Mouse (Mus musculus): ENCODE measurements at regions not wholly inside any gene's neighbourhood (a gene's known extent, or its start where the extent isn't known, plus 50 kb on each side); places are given as distances from the start of the nearest gene placed in this dataset.

DNA sequence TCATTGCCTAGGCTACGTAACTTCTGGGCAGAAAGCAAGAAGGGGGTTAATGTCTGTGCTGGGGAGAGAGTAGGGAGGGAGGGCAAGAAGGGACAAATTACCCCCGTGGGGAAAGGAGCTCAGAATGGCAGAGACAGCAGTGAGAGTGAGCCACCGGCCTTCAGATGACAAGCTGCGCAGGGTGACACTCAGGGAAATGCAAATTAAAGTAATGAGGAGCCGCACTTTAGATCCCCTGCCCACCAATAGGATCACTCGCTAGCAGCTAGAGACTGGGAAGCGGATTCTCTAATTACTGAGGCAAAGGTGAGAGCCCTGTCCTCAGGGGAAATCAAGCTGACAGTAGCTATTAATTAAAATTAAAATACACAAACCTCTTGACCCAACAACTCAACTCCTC, 202.5 kb downstream of the Arhgef10l start:
- Histone ChIP-seq H3K27me3 (no peaks in the 10 kb centered on the region), H3K36me3 (no peaks in the 10 kb centered on the region), H3K9me3 (no peaks in the 10 kb centered on the region), H3K4me1 (replicated peaks) (peaks cover 38% of the 10 kb centered on the region), H3K4me2 (replicated peaks) (no peak overlapping the region), H3K4me3 (replicated peaks) (no peak overlapping the region), H3K27ac (no peak overlapping the region), H3K9ac (replicated peaks) (no peak overlapping the region)
- 31% methylated on average over 7 of the region's 7 CpGs for WGBS
- ATAC-seq: peak; percentile 61

DNA sequence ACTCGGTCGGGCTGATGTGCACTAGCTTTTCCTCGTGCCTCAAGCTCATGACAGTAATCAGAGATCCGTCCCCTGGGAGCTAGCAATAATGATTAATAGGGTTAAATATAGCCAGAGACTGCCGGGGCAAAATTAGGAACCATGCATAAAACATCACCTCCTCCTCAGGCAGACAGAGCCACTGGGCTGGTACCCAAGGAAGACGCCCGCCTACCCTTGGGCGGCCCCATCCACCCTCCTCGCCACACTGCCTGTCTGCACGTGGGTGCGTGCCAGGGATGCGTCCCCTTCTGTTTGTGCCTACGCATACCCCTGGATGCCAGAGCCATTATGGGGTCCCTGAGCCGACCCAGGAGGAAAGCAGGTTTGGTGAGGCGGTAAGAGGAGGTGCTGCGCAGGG, 204.5 kb downstream of the Arhgef10l start:
- Histone ChIP-seq H3K27ac (no peak overlapping the region), H3K27me3 (no peaks in the 10 kb centered on the region), H3K4me1 (replicated peaks) (peaks cover 28% of the 10 kb centered on the region), H3K4me2 (replicated peaks) (no peak overlapping the region), H3K9me3 (no peaks in the 10 kb centered on the region), H3K36me3 (no peaks in the 10 kb centered on the region), H3K4me3 (replicated peaks) (no peak overlapping the region), H3K9ac (replicated peaks) (no peak overlapping the region)
- 80% methylated on average over 16 of the region's 16 CpGs for WGBS
- 0 out of 2 replicates have a peak, but pooled peaks have one; percentile 9 for ATAC-seq

DNA sequence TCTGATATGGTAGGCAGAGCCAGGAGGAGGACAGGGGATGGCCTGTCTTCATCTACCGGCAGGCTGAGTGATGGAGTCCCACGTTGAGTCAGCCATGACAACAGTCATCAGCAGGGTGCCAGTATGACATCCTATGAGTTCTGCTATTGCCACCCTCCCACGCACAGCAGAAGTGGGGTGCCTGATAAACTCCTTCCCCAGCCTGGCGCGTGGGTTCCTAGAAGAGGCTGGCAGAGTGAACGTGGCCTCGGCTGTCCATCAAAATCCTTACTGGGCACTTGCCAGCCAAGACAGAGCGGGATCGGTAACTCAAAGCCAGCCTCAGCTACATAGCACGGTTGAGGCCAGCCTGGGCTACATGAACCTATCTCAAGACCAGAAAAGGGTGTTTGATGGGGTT, 202.5 kb upstream of the Igsf21 start:
- 91% methylated on average over 10 of the region's 10 CpGs for WGBS

DNA sequence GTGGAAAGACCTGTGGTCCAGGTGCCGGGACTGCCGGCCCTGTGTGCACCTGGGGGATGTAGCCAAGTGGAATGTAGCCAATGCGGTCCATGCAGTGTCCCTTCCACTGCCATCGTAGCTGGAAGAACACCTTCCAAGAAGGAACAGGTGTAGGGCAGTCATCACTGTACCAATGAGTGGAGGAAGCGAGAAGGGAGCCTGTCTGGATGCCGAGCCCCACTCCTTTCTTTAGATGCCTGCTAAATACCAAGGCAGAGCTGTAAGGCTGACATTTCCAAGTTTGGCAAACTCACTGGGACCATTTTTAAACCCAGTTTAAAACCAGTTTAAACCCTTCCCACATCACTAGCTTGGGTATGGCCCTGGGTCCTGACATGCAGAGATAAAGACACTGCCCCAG, 199.9 kb upstream of the Igsf21 start:
- H3K27ac ChIP-seq: no peak overlapping the region
- 85% methylated on average over 6 of the region's 6 CpGs for WGBS
- no peaks in the 10 kb centered on the region for H3K9me3 ChIP-seq
- no peak overlapping the region for H3K9ac ChIP-seq (replicated peaks)
- no peak for ATAC-seq
- no peak overlapping the region for H3K4me3 ChIP-seq (replicated peaks)
- H3K4me1 ChIP-seq (replicated peaks): no peaks in the 10 kb centered on the region
- H3K36me3 ChIP-seq: no peaks in the 10 kb centered on the region
- H3K27me3 ChIP-seq: no peaks in the 10 kb centered on the region
- H3K4me2 ChIP-seq (replicated peaks): no peak overlapping the region

More for the DNA sequence above, 202.5 kb upstream of the Igsf21 start:
- H3K9me3 ChIP-seq: no peaks in the 10 kb centered on the region
- no peaks in the 10 kb centered on the region for H3K27me3 ChIP-seq
- H3K4me2 ChIP-seq (replicated peaks): no peak overlapping the region
- no peak for ATAC-seq
- no peak overlapping the region for H3K9ac ChIP-seq (replicated peaks)
- no peaks in the 10 kb centered on the region for H3K36me3 ChIP-seq
- peaks cover 15% of the 10 kb centered on the region for H3K4me1 ChIP-seq (replicated peaks)
- H3K4me3 ChIP-seq (replicated peaks): no peak overlapping the region
- no peak overlapping the region for H3K27ac ChIP-seq

DNA sequence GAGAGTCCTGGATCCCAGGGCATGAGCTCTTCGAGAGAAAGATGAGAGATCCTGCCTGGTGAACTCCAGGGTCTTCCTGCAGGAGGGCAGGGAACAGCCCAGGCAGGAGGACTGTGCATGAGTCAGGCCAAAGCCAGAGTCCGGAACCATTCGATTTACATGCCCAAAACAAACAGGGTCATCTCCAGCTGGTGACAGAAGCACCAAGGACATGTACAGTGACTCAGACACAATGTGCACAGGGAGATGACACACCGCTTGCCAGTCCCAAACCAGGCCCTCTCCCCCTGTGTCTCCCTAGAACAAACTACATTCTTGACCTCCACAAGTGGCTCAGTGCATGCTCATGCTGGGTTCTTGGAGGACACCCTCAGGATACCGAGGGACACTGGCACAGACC, 199.3 kb upstream of the Igsf21 start:
- no peak overlapping the region for H3K4me3 ChIP-seq (replicated peaks)
- H3K4me2 ChIP-seq (replicated peaks): no peak overlapping the region
- no peaks in the 10 kb centered on the region for H3K36me3 ChIP-seq
- 94% methylated on average over 5 of the region's 5 CpGs for WGBS
- H3K9ac ChIP-seq (replicated peaks): no peak overlapping the region
- no peaks in the 10 kb centered on the region for H3K27me3 ChIP-seq
- no peak for ATAC-seq
- no peaks in the 10 kb centered on the region for H3K4me1 ChIP-seq (replicated peaks)
- no peaks in the 10 kb centered on the region for H3K9me3 ChIP-seq
- no peak overlapping the region for H3K27ac ChIP-seq

DNA sequence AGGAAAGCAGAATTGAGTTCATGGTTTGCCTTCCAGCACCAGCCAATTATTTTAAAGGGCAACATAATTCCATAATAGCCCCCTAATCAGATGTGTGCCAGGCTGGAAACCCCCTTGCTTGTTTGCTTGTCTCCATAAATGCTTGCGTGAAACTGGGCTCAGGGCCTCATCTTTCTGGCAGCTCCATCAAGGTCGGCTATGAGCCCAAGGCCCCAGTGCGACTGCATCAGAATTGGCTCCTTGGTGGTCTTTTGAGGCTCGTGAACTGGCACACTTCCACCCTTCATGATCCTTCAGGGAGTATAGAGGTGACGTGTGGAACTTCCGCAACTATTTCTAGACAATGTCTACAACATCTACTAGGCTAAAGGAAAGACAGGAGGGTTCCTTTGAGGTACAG, 196.6 kb upstream of the Igsf21 start:
- Histone ChIP-seq H3K4me2 (replicated peaks) (no peak overlapping the region), H3K9me3 (no peaks in the 10 kb centered on the region), H3K27ac (no peak overlapping the region), H3K36me3 (no peaks in the 10 kb centered on the region), H3K27me3 (no peaks in the 10 kb centered on the region), H3K4me1 (replicated peaks) (no peaks in the 10 kb centered on the region), H3K9ac (replicated peaks) (no peak overlapping the region), H3K4me3 (replicated peaks) (no peak overlapping the region)
- ATAC-seq: no peak
- WGBS: 84% methylated on average over 6 of the region's 6 CpGs

DNA sequence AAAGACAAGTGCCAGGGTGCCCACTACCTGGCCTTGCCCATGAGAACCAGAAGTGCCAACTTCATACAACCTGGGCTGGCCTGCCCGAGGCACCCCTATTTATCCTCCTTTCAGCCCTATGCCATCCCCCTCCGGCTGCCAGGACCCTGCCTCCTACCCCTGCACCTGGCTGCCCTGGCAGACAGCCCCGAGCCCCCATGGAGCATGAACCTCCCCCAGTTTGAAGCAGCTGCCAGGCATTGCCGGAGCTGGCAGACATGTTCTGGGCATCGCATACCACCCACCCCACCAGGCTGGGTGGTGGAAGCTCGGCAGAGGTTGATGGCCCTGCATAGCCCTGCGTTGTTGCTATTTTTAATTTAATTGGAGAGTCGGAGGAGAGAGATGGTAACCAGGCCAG, 195.2 kb upstream of the Igsf21 start:
- Histone ChIP-seq H3K9ac (replicated peaks) (no peak overlapping the region), H3K27me3 (no peaks in the 10 kb centered on the region), H3K4me3 (replicated peaks) (no peak overlapping the region), H3K4me1 (replicated peaks) (no peaks in the 10 kb centered on the region), H3K4me2 (replicated peaks) (no peak overlapping the region), H3K27ac (no peak overlapping the region), H3K36me3 (no peaks in the 10 kb centered on the region), H3K9me3 (no peaks in the 10 kb centered on the region)
- WGBS: 88% methylated on average over 8 of the region's 8 CpGs
- no peak for ATAC-seq

DNA sequence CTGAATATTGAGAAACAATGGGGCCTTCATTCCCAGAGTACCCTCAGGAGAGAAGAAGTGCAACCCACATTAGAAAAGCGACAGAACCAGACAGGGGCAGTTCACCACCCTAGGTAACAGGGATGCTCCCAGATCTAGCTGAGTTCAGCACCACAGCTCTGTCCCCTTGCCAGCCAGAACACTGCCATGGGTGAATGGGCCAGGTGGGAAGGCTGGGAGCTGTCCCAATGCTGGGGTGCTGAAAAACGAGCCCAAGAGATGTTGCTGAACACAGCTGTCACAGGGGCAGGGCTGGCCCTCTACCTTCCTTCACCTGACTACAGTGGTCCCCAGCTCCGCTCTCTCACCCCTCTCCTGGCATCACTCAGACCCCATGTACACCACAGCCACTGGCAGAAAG, 193.3 kb upstream of the Igsf21 start:
- WGBS: 20% methylated on average over 3 of the region's 3 CpGs
- no peak overlapping the region for H3K27ac ChIP-seq
- peaks cover 12% of the 10 kb centered on the region; the same call in 1 of the 2 replicates for H3K4me1 ChIP-seq (replicated peaks)
- no peaks in the 10 kb centered on the region for H3K36me3 ChIP-seq
- H3K4me3 ChIP-seq (replicated peaks): no peak overlapping the region
- no peak for ATAC-seq
- no peak overlapping the region for H3K4me2 ChIP-seq (replicated peaks)
- no peaks in the 10 kb centered on the region for H3K9me3 ChIP-seq
- no peaks in the 10 kb centered on the region for H3K27me3 ChIP-seq
- no peak overlapping the region for H3K9ac ChIP-seq (replicated peaks)

DNA sequence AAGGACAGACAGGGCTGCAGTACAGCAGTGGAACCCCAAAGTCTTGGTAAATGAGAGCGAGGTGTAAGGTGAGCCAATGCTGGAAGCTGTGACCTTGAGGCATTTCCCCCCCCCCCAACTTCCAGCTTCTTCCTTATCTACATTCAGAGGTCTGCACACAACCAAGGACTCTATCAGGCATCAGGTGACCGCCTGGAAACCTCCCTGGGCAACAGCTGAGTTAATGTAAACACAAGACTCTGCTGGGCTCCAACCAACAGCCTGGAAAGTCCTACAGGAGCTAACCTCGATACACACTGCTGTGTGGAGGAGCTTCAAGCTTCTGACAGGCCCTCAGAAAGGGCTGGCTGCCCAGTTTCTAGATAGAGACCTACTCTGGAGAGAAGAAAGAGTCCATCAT, 189.4 kb upstream of the Igsf21 start:
- no peak for ATAC-seq

DNA sequence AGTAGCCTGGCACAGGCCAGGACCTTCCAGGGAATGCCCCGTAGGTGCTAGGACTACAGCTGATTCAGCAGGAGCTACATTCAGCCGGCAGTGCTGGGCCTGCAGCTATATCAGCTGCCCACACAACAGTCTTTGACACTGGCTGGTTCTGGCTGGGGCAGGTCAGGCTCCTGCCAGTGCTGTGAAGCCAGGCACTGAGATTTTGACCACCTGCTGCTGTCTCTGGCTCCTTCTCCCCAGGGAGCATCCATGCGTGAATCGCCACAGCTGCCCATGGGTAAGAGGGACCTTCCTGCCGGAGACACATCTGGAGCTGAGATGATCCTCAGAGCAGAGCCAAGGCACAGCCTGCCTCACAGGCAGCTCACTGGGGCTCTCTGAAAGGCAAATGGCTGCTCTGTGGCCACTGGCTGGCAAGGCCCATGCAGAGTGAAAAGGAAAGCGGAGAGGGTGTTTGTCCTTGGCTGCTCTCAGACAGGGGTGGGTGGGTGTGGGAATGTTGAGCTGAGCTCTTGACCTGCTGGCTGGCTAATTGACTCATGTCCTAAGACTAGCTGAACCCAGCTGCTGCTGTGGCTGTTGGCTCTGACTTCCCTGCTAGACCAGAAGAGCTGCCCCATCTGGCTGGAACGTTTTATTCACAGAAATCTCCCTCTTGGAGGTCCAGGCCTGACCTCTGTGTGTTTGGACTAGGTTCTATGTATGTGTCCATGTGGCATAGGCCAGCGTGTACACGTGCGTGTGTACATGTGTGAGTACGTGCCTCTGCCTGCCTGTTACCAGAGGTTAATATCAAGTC, 187.4 kb upstream of the Igsf21 start:
- H3K4me3 ChIP-seq (replicated peaks): no peak overlapping the region
- no peaks in the 10 kb centered on the region for H3K9me3 ChIP-seq
- no peak overlapping the region for H3K4me2 ChIP-seq (replicated peaks)
- 65% methylated on average over 11 of the region's 11 CpGs for WGBS
- no peak for ATAC-seq
- H3K27me3 ChIP-seq: no peaks in the 10 kb centered on the region
- no peaks in the 10 kb centered on the region for H3K36me3 ChIP-seq
- H3K9ac ChIP-seq (replicated peaks): no peak overlapping the region
- peaks cover 30% of the 10 kb centered on the region for H3K4me1 ChIP-seq (replicated peaks)
- H3K27ac ChIP-seq: no peak overlapping the region

More for the DNA sequence above, 189.4 kb upstream of the Igsf21 start:
- Histone ChIP-seq H3K4me2 (replicated peaks) (no peak overlapping the region), H3K4me1 (replicated peaks) (peaks cover 30% of the 10 kb centered on the region), H3K9ac (replicated peaks) (no peak overlapping the region), H3K27ac (no peak overlapping the region), H3K4me3 (replicated peaks) (no peak overlapping the region), H3K27me3 (no peaks in the 10 kb centered on the region), H3K9me3 (no peaks in the 10 kb centered on the region), H3K36me3 (no peaks in the 10 kb centered on the region)
- WGBS: 72% methylated on average over 3 of the region's 3 CpGs

DNA sequence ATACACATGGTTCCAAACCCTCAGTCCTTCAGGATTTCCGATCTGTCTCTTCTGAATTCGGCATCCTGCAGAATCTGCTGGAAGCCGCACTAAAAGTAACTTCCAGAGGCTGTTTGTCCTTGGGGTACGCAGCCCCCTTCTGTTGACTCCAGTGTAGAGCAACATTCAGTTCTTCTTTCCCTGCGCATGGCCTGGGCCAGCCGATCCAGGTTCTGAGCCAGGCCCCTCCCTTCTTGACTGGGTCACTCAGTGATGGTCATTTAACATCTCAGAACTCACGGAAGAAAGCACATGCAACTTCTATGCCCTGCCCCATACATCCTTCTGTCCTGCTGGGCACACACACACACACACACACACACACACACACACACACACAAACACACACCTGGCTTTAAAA, 185.5 kb upstream of the Igsf21 start:
- Histone ChIP-seq H3K4me2 (replicated peaks) (no peak overlapping the region), H3K9me3 (no peaks in the 10 kb centered on the region), H3K27ac (no peak overlapping the region), H3K4me1 (replicated peaks) (peaks cover 30% of the 10 kb centered on the region), H3K27me3 (no peaks in the 10 kb centered on the region), H3K4me3 (replicated peaks) (no peak overlapping the region), H3K9ac (replicated peaks) (no peak overlapping the region), H3K36me3 (no peaks in the 10 kb centered on the region)
- no peak for ATAC-seq
- 84% methylated on average over 7 of the region's 7 CpGs for WGBS

DNA sequence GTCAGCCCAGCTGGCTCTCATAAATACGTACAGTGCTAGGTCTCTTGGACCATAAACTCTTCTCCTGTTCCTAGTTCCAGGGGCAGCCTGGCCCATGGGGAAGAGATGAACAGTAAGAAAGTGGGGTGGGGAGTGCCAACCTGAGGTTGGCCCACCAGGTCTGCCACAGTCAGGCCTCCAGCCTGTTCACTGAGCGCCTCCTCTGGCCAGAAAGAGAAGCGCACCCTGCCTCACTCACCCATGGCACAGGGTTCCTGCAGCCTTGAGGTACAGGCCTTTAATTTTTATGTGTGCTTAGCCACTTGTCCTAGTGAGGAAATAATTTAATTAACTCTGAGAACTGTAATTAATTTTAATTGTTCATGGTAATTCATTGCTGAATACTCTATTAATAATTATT, 180.5 kb upstream of the Igsf21 start:
- 78% methylated on average over 3 of the region's 3 CpGs for WGBS
- ATAC-seq: no peak
- no peak overlapping the region for H3K9ac ChIP-seq (replicated peaks)
- no peak overlapping the region for H3K4me3 ChIP-seq (replicated peaks)
- no peaks in the 10 kb centered on the region for H3K36me3 ChIP-seq
- H3K9me3 ChIP-seq: no peaks in the 10 kb centered on the region
- no peaks in the 10 kb centered on the region for H3K27me3 ChIP-seq
- H3K4me2 ChIP-seq (replicated peaks): no peak overlapping the region
- no peak overlapping the region for H3K27ac ChIP-seq
- 0 out of 2 replicates have a peak, but pooled peaks cover 7% of the 10 kb centered on the region for H3K4me1 ChIP-seq (replicated peaks)

DNA sequence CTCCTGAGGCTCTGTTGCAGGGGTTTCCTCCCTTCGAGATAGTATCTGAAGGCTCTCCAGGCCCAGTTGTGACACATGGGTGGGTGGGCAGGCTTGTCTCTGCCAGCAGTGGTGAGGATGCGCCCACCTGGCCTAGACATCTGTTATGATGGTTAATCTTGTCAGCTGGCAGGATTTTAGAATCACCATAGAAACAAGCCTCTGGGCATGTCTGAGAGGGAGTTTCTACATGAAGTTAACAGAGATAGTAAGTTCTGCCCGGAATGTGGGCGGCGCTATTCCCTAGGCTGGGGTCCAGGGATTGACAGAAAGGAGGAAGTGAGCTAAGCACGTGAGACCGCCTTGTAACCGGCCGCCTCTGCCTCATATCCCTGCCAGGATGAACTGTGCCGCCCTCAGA, 177.2 kb upstream of the Igsf21 start:
- no peaks in the 10 kb centered on the region for H3K36me3 ChIP-seq
- H3K9ac ChIP-seq (replicated peaks): no peak overlapping the region
- H3K27ac ChIP-seq: no peak overlapping the region
- H3K4me3 ChIP-seq (replicated peaks): no peak overlapping the region
- 0 out of 2 replicates have a peak, but pooled peaks cover 4% of the 10 kb centered on the region for H3K4me1 ChIP-seq (replicated peaks)
- no peak overlapping the region for H3K4me2 ChIP-seq (replicated peaks)
- WGBS: 94% methylated on average over 10 of the region's 10 CpGs
- no peak for ATAC-seq
- no peaks in the 10 kb centered on the region for H3K9me3 ChIP-seq
- H3K27me3 ChIP-seq: no peaks in the 10 kb centered on the region
